Mouse (Mus musculus) brown adipose tissue, adult 24 weeks (tissue): Measurements from ENCODE around the gene Rprm. TPM values are rescaled to one million over a fixed set of nuclear protein-coding genes. Genes with fewer than 3 reads are reported as not detected.
A peak's percentile ranks its signal among the peaks of the same experiment; 100 is the strongest.

Experiments
- H3K27ac ChIP-seq: fragments of 200-500 bp; replicated peaks from 2 replicates; pipeline ENCODE4 v1.5.1; 2012; ENCODE audit warnings: low read depth, mild to moderate bottlenecking, low read length
- H3K4me1 ChIP-seq: fragments of 200-500 bp; 2 replicates; pipeline ENCODE4 v1.6.1; 2012; ENCODE audit warnings: low read length, mixed read lengths; ENCODE audit not compliant: control insufficient read depth, insufficient read depth, insufficient read length
- H3K4me3 ChIP-seq: fragments of 200-500 bp; 2 replicates; pipeline ENCODE4 v1.5.1; 2012; ENCODE audit warnings: low read depth, mild to moderate bottlenecking, low read length, moderate library complexity; ENCODE audit not compliant: insufficient read depth
- polyA plus RNA-seq: library from polyadenylated mRNA; stranded (reverse); fragments of >200 nt; gene quantifications from 2 replicates; pipeline ENCODE4 v1.2.4, GENCODE M21; 2012; ENCODE audit not compliant: missing spikeins, insufficient read depth, insufficient read length

The Rprm gene
- polyA plus RNA-seq: not detected in 2 replicates

- Histone ChIP-seq H3K4me3 (peak within 1 kb of the TSS; percentile 41), H3K4me1 (no peaks in the 10 kb centered on the region), H3K27ac (no peak within 1 kb of the TSS)
Observed at GRCm38 (mm10) chr2:54085430-54086087, at the start of gene Rprm. Rprm (minus strand) TSS chr2:54085552.

- no peak overlapping the region for H3K4me3 ChIP-seq
- no peaks in the 10 kb centered on the region for H3K4me1 ChIP-seq
- H3K27ac ChIP-seq: no peak overlapping the region
Observed at GRCm38 (mm10) chr2:54119305-54119704, 34.0 kb upstream of the Rprm start.

DNA sequence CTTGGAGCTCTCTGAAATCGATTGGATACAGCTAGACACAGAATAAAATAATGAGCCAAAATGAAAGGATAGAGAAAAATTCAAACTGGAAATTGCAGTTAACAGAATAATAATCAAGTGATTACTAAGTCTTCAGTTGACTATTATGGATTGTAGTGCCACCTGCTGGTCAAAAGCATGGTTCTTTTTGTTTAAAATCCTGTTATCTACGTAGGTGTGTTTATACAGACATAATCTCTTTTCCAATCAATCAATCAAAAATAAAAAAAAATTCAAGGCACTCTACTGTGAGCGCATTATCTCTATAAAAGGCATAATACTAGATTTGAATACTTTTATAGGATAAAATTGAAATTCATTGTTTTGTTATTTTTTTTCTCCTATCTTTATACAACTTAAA lies 33.5 kb upstream of the Rprm start:
- H3K4me1 ChIP-seq: no peaks in the 10 kb centered on the region
- H3K27ac ChIP-seq: no peak overlapping the region
- no peak overlapping the region for H3K4me3 ChIP-seq

- no peaks in the 10 kb centered on the region for H3K4me1 ChIP-seq
- H3K4me3 ChIP-seq: no peak overlapping the region
- H3K27ac ChIP-seq: no peak overlapping the region
Observed at GRCm38 (mm10) chr2:54111294-54111693, 25.9 kb upstream of the Rprm start.

DNA sequence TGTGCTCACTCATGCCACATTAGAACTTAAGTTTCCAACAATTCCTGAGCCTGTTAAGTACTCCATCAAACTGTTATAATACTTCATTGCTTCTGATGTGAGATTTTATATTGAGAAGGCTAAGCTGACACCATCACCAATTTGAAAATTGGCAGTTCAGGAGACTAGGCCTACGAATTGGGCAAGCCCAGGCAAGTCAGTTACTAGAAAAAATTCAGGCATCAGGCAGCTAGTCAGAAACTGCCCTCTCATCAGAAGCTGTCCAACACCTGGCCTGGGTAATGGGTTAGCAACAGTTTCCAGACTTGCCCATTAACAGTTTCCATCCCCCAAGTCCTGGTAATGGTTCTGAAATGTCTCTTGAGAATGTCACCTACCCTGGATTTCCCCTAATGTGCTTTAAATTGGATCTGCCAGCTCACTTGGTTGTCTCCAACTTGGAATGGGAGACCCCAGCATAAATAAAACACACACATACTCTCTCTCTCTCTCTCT lies 20.9 kb upstream of the Rprm start:
- no peak overlapping the region for H3K27ac ChIP-seq
- no peaks in the 10 kb centered on the region for H3K4me1 ChIP-seq
- no peak overlapping the region for H3K4me3 ChIP-seq

DNA sequence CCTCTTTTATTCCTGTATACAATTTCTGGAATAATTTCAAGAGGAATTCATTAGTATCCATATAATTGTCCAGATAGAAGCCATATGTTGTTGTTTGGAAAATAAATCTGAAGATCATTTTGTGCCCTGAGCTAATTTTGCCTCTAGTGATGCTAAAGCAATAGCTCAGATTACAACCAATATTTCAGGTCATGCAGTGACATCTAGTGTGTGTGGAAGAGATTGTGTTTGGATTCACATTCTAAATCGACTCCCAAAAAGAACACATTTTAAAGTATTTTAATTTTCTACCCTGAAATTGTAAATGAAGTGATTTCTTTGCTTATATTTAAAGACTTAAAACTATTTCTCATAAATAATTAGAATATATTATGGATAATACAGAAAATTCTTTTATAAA lies 14.6 kb upstream of the Rprm start:
- Histone ChIP-seq H3K4me1 (no peaks in the 10 kb centered on the region), H3K27ac (no peak overlapping the region), H3K4me3 (no peak overlapping the region)

DNA sequence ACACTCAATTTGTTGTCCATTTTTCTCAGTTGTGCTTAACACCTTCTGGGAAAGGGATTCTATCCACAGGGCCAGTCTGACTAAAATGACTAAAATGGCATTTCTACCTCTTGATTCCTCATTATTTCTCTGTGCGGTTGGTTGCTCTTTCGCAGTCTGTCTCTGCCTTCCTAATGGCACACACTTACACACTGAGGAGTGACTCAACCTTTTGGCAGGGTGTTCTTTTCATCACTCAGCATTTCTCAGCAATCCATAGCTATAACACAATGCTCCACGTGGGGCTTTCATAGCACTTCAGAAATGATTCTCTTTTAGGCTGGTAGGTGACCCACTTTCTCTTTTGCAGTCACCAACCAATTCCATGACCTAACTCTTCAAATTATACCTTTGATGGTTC lies 7.3 kb upstream of the Rprm start:
- Histone ChIP-seq H3K4me3 (no peak overlapping the region), H3K4me1 (no peaks in the 10 kb centered on the region), H3K27ac (no peak overlapping the region)

DNA sequence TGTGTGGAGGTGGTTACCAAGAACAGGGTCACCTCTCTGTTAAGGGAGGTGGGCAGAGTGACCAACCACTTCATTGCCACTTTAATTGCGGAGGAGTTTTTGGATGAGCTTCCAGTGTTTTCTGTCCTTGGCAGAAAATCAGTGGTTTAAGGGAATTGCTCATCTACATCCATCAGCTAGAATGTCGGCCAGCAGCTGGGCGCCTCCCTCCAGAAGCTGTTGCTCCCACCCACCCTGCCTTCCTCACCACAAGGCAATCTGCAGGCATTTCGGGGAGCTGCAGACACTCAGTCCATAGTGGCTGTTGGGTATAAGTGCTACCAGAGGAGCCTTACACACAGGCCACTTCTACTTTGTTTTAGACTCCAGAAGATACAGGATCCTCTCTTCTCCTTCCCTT lies 902 bp upstream of the Rprm start:
- Histone ChIP-seq H3K4me1 (no peaks in the 10 kb centered on the region), H3K4me3 (no peak overlapping the region), H3K27ac (no peak overlapping the region)

DNA sequence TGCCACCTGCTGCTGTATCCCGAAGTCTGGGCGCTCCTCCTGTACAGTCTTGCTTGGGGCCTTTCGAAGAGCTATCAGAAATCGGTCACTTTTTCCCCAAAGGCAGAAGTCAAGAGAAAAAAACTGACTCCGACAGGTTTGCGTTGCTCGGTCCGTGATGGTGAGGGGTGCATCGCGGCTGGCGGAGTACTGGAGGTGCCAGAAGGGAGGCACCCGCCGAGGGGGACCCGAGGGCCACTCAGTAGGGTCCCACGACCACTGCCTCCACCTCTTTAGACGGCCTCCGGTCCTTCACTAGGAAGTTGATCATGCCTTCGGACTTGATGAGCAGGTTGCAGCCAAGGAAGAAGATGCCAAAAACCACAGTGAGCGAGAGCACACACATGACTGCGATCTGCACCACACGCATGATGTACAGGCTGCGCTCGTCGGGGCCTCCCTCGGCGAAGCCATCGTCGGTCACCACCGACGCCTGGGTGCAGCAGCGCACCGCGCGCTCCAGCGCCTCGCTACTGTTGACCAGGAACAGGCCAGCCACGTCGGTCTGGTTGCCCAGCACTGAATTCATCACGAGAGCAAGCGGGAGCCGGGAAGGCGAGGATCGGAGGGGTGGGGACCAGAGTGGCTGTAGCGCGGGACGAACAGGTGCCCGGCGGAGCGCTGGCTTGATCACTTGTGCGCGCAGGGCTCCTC lies 469 bp downstream of the Rprm start:
- Histone ChIP-seq H3K4me3 (peak overlapping the region; percentile 41), H3K27ac (no peak overlapping the region), H3K4me1 (no peaks in the 10 kb centered on the region)

GRCm38 (mm10) chr2:54083861-54084736 lies 1.3 kb downstream of the Rprm start:
- Histone ChIP-seq H3K27ac (no peak overlapping the region), H3K4me3 (peak overlapping the region; percentile 16), H3K4me1 (no peaks in the 10 kb centered on the region)

DNA sequence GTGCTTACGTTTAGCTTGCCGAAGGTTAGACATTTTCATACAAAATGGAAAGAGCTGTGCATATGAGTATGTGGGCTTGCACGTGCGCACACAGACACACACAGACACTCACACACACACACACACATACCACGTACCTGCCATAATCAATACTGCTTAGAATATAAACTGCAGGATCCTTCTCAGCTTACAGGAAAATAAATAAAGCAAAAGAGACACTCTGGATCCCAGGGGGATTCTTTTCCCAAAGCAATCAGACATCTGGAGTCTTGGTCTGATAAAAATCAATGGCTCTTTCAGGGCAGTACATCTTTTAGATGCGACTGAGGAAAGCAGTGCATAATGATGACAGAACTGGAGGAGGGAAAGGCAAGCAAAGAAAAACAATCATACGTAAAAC lies 6.4 kb downstream of the Rprm start:
- Histone ChIP-seq H3K4me1 (no peaks in the 10 kb centered on the region), H3K27ac (no peak overlapping the region), H3K4me3 (no peak overlapping the region)

DNA sequence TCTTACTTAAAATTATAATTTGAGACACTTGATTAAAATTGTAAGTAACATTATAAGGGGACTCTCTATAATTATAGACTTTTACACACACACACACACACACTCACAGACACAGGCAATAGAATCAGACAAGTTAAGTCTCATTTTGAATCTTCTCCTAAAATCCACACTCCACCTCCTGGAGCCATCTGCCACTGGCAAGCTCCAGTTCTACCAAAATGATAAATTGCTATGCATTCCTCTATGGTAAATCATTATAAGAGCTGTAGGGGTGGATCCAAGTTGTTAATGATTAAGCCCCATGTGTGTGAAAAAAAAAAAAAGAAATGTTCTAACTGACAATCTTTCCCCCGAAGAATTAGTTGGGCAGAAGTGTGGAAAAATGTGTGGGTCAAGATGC lies 13.8 kb downstream of the Rprm start:
- Histone ChIP-seq H3K4me3 (no peak overlapping the region), H3K27ac (no peak overlapping the region), H3K4me1 (no peaks in the 10 kb centered on the region)

- no peaks in the 10 kb centered on the region for H3K4me1 ChIP-seq
- no peak overlapping the region for H3K27ac ChIP-seq
- H3K4me3 ChIP-seq: no peak overlapping the region
Observed at GRCm38 (mm10) chr2:54062421-54062820, 22.9 kb downstream of the Rprm start.

DNA sequence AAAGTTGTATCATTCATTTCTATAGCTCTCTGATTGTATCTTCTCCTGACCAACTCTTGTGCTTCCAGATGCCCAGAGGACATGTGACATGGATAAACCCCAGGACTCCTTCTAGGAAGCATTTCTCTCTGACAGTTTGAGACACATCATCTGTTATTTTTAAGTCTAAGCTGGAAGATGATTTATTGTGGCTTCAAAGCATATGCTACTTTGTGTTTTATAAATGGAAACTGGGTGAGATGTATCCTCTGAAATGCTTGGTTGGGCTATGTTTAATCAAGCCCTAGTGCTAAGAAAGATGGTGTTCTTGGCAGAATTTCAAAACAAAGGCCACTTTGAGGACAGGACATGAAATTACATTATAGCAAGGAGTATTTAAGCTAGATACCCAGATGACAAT lies 24.3 kb downstream of the Rprm start:
- Histone ChIP-seq H3K27ac (no peak overlapping the region), H3K4me3 (no peak overlapping the region), H3K4me1 (no peaks in the 10 kb centered on the region)
